Mouse (Mus musculus) forebrain, embryonic 16.5 days (tissue): ENCODE data around the gene Tex14. TPM values are rescaled to one million over a fixed set of nuclear protein-coding genes. Genes with fewer than 3 reads are reported as not detected.

Experiments
- ATAC-seq: fragments of 200-750 bp; cut with Nextera tagmentation; 2 replicates; pipeline ENCODE4 v1.8.0; 2017; ENCODE audit warnings: mild to moderate bottlenecking, moderate library complexity
- H3K27ac ChIP-seq: fragments of 300-500 bp; sonication (generic); 2 replicates; pipeline ENCODE4 v1.5.1; 2014; ENCODE audit warnings: low read length, control low read depth
- H3K27me3 ChIP-seq: fragments of 300-500 bp; sonication (generic); replicated peaks from 2 replicates; pipeline ENCODE4 v1.6.1; 2014; ENCODE audit warnings: low read length; ENCODE audit not compliant: control insufficient read depth, insufficient read depth
- H3K36me3 ChIP-seq: fragments of 300-500 bp; sonication (generic); 2 replicates; pipeline ENCODE4 v1.6.1; 2014; ENCODE audit not compliant: control insufficient read depth, insufficient read depth
- H3K4me1 ChIP-seq: fragments of 300-500 bp; sonication (generic); replicated peaks from 2 replicates; pipeline ENCODE4 v1.6.1; 2014; ENCODE audit warnings: low read length; ENCODE audit not compliant: control insufficient read depth, insufficient read depth
- H3K4me2 ChIP-seq: fragments of 300-500 bp; sonication (generic); 2 replicates; pipeline ENCODE4 v1.6.1; 2014; ENCODE audit warnings: mild to moderate bottlenecking, low read length, control low read depth
- H3K4me3 ChIP-seq: fragments of 300-500 bp; sonication (generic); replicated peaks from 2 replicates; pipeline ENCODE4 v1.5.1; 2014; ENCODE audit warnings: mild to moderate bottlenecking, low read length, control low read depth
- H3K9ac ChIP-seq: fragments of 300-500 bp; sonication (generic); replicated peaks from 2 replicates; pipeline ENCODE4 v1.6.1; 2014; ENCODE audit warnings: low read depth, low read length, control low read depth
- H3K9me3 ChIP-seq: fragments of 300-500 bp; sonication (generic); 2 replicates; pipeline ENCODE4 v1.6.1; 2016; ENCODE audit warnings: low read length; ENCODE audit not compliant: control insufficient read depth
- WGBS: fragments of 180-500 bp; shearing (Covaris S2); extraction: QIAGEN DNeasy Blood & Tissue Kit; methylation state at CpG from one replicate; pipeline ENCODE4 v1.1.7; 2014; 5-methylcytosine and 5-hydroxymethylcytosine counted together
- polyA plus RNA-seq: library from polyadenylated mRNA; unstranded; fragments of >200 nt; fragmentation: Nextera tagmentation; extraction: Ambion mirVana; gene quantifications from 2 replicates; pipeline ENCODE4 v1.2.1, GENCODE M21; 2015

Tex14 gene
- polyA plus RNA-seq, 1 experiment from 2014 or later: 0.63 TPM

DNA sequence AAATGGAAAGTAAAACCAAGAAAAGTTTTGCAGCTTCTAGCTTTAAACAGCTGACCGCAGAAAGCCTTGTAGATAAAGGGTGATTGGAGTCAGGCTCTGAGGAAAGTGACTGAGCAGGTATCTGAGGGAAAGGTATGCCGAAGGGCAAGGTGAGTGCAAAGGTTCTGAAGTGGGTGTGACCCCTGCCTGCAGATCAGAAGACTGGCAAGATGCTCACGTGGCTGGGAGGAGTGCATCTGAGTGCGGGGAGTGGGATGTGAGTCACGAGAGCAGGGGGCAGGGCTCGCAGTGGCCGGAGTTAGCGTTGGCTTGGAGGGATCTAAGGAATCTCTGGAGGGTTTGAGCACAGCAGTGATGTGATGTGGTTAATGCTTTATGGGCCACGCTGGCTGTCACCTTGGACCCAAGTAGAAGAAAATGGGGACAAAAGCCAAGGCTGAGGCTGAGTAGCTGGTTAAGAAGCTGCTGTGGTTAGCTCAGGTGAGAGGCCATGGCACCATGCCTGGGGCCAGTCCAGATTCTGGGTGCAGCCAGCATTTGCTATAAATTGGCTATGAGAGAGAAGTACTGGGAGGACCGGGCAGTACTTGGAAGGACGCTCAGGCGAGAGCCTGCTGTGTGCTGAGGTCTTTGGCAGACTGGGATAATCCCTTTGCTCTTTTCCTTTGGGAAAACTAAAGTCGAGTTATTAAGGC lies 194.7 kb downstream of the Tex14 start:
- H3K27me3 ChIP-seq: no peaks in the 10 kb centered on the region
- H3K9me3 ChIP-seq: no peaks in the 10 kb centered on the region
- H3K27ac ChIP-seq: no peak overlapping the region
- peaks cover 19% of the 10 kb centered on the region for H3K4me1 ChIP-seq
- no peak for ATAC-seq
- H3K4me3 ChIP-seq: no peak overlapping the region
- H3K9ac ChIP-seq: no peak overlapping the region
- peaks cover 53% of the 10 kb centered on the region for H3K36me3 ChIP-seq
- no peak overlapping the region for H3K4me2 ChIP-seq
- 90% methylated on average over 13 of the region's 13 CpGs for WGBS

GRCm38 (mm10) chr11:87600322-87600853 lies 195.5 kb downstream of the Tex14 start:
- 95% methylated on average over 10 of the region's 10 CpGs for WGBS
- Histone ChIP-seq H3K36me3 (peaks cover 60% of the 10 kb centered on the region), H3K9ac (no peak overlapping the region), H3K4me2 (no peak overlapping the region), H3K9me3 (no peaks in the 10 kb centered on the region), H3K4me1 (peaks cover 14% of the 10 kb centered on the region), H3K4me3 (no peak overlapping the region), H3K27ac (no peak overlapping the region), H3K27me3 (no peaks in the 10 kb centered on the region)
- no peak for ATAC-seq

GRCm38 (mm10) chr11:87602234-87602633 lies 197.4 kb downstream of the Tex14 start:
- H3K4me2 ChIP-seq: no peak overlapping the region
- peaks cover 75% of the 10 kb centered on the region for H3K36me3 ChIP-seq
- peaks cover 3% of the 10 kb centered on the region for H3K4me1 ChIP-seq
- 93% methylated on average over 9 of the region's 9 CpGs for WGBS
- H3K4me3 ChIP-seq: no peak overlapping the region
- ATAC-seq: no peak
- H3K9ac ChIP-seq: no peak overlapping the region
- H3K27me3 ChIP-seq: no peaks in the 10 kb centered on the region
- H3K27ac ChIP-seq: no peak overlapping the region
- H3K9me3 ChIP-seq: no peaks in the 10 kb centered on the region

DNA sequence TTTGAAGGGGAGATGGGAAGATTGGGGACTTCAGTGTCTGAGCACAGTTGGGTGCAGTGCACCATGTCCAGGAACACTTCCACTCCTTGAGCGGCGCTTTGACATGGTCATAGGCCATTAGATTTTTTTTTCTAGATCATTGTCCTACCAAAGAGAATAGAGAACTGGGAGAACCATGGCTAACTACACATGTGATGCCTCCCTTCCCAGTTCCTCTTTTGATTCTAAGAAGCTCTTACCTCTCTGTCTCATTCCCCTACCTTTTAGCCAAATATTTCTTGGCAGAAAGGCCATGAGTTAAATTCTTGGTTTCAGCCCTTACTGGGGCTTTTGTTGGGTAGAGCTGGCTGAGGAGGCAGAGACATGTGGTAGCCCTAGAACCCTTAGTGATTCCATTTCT lies 198.7 kb downstream of the Tex14 start:
- H3K4me2 ChIP-seq: no peak overlapping the region
- H3K27me3 ChIP-seq: no peaks in the 10 kb centered on the region
- no peak overlapping the region for H3K9ac ChIP-seq
- H3K4me1 ChIP-seq: no peaks in the 10 kb centered on the region
- no peak for ATAC-seq
- no peak overlapping the region for H3K27ac ChIP-seq
- no peaks in the 10 kb centered on the region for H3K9me3 ChIP-seq
- no peak overlapping the region for H3K4me3 ChIP-seq
- 100% methylated on average over 2 of the region's 2 CpGs for WGBS
- H3K36me3 ChIP-seq: peaks cover 74% of the 10 kb centered on the region

Other genes with a start within 250 kb of the Tex14 start
- 23.1 and 26.5 TPM in 2 replicates for gene Ppm1e, start 46.0 kb upstream of the Tex14 start, polyA plus RNA-seq
- gene Rad51c, start 111 bp upstream of the Tex14 start, polyA plus RNA-seq: 7.4 and 7.7 TPM in 2 replicates
- not detected in 2 replicates for gene Gm11492, start 161.6 kb downstream of the Tex14 start, polyA plus RNA-seq
- 21.9 and 22.9 TPM in 2 replicates for gene Sept4, start 163.8 kb downstream of the Tex14 start, polyA plus RNA-seq
- gene Mtmr4, start 187.1 kb downstream of the Tex14 start, polyA plus RNA-seq: 65.1 and 71.5 TPM in 2 replicates
- gene Hsf5, start 212.1 kb downstream of the Tex14 start, polyA plus RNA-seq: 0.45 and 0.46 TPM in 2 replicates